Comparison of ENCODE assay signal across 8 mouse cellular contexts in the genomic region with DNA sequence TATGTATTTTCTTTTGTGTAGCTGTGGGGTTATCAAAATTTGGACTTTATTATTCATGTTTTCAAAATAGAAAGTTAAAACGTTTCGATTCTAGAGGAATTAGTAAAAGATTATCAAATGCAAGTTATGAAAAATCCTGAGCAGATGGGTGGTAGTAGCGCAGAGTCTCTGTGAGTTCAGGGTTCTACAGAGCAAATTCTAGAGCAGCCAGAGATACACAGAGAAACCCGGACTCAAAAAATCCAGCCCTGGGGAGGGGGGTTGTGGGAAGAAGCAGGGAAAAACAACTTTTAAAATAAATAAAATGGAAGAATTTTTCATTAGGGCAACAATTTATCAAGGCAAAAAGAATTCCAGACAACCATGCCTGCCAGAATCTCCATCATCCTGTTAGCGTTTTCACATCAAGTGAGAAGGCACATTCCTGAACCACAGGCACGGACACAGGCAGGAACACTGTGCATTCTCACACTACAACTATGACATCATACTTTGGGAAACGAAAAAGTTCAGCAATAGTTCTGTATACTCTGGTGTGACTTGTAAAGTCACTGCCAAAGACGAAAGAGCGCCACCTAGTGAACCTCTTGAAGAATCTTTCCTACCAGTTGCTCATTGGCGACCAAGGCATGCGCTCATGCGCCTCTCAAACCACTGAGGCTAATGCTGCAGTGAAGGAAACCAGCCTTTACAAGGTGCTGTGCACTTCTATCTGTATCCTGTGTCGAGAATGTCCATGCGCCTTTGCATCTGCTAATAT. TPM values are rescaled to one million over a fixed set of nuclear protein-coding genes. Genes with fewer than 3 reads are reported as not detected.
DNase-seq lines count a peak whose midpoint lies in the region; ATAC-seq and TF ChIP-seq lines count a peak whose summit lies in the region.

No protein-coding gene starts in this region.

- intact Hi-C loops in gastrocnemius, postnatal 14 days (cut with DNase I; ENCODE audit: low total_unique reads), result no loop called here

- no peak overlapping the region; the same call in 1 of the 2 replicates for H3K4me2 ChIP-seq in intestine, embryonic 14.5 days (ENCODE audit: low read length)
- no peak overlapping the region for H3K4me2 ChIP-seq in midbrain, embryonic 13.5 days (replicated peaks)

- H3K36me3 ChIP-seq in testis, adult 2 months (ENCODE audit: control insufficient read depth, insufficient read depth, low read length), result no peaks in the 10 kb centered on the region
- no peaks in the 10 kb centered on the region for H3K36me3 ChIP-seq in intestine, embryonic 14.5 days (ENCODE audit: control insufficient read depth, insufficient read depth, low read length)
- H3K36me3 ChIP-seq in limb, embryonic 10.5 days, result no peaks in the 10 kb centered on the region
- H3K36me3 ChIP-seq in midbrain, embryonic 13.5 days, result no peaks in the 10 kb centered on the region

- H3K4me1 ChIP-seq in testis, adult 2 months (ENCODE audit: control insufficient read depth, insufficient read depth, low read length), result no peaks in the 10 kb centered on the region
- peaks cover 3% of the 10 kb centered on the region; the same call in 1 of the 2 replicates for H3K4me1 ChIP-seq in intestine, embryonic 14.5 days (replicated peaks; ENCODE audit: control insufficient read depth, insufficient read depth, low read length)
- no peaks in the 10 kb centered on the region for H3K4me1 ChIP-seq in limb, embryonic 10.5 days
- no peaks in the 10 kb centered on the region for H3K4me1 ChIP-seq in midbrain, embryonic 13.5 days (replicated peaks)

- 23% methylated on average over 14 of the region's 14 CpGs for WGBS in intestine, embryonic 14.5 days
- WGBS in limb, embryonic 10.5 days, result 34% methylated on average over 14 of the region's 14 CpGs
- WGBS in midbrain, embryonic 13.5 days, result 31% methylated on average over 14 of the region's 14 CpGs

- H3K4me3 ChIP-seq in testis, adult 2 months (ENCODE audit: control insufficient read depth, low read depth, low read length), result no peak overlapping the region
- H3K4me3 ChIP-seq in intestine, embryonic 14.5 days (ENCODE audit: low read depth, low read length), result no peak overlapping the region
- H3K4me3 ChIP-seq in limb, embryonic 10.5 days, result no peak overlapping the region
- no peak overlapping the region for H3K4me3 ChIP-seq in midbrain, embryonic 13.5 days (replicated peaks)

- H3K9ac ChIP-seq in intestine, embryonic 14.5 days (ENCODE audit: low read length), result no peak overlapping the region
- no peak overlapping the region for H3K9ac ChIP-seq in midbrain, embryonic 13.5 days (replicated peaks)

- peak; percentile 45; the same call in 1 of the 2 replicates for TF ChIP-seq CTCF in testis, adult 2 months (IDR thresholded peaks at IDR 0.05; ENCODE audit: control insufficient read depth, insufficient read depth, insufficient replicate concordance, low read depth, low read length)

- no peak overlapping the region for H3K27ac ChIP-seq in testis, adult 2 months (ENCODE audit: control insufficient read depth, insufficient read depth, low read depth, low read length)
- H3K27ac ChIP-seq in intestine, embryonic 14.5 days (ENCODE audit: low read depth), result no peak overlapping the region
- no peak overlapping the region for H3K27ac ChIP-seq in limb, embryonic 10.5 days
- H3K27ac ChIP-seq in midbrain, embryonic 13.5 days, result no peak overlapping the region

- TF ChIP-seq POLR2A in testis, adult 2 months (IDR thresholded peaks at IDR 0.05; ENCODE audit: control insufficient read depth, low read depth, low read length), result no peak

- ATAC-seq in common myeloid progenitor, adult 5-6 weeks (replicated peaks; ENCODE audit: low read depth, poor library complexity, severe bottlenecking), result peak; percentile 54; the same call in 1 of the 2 replicates
- peak; percentile 93 for ATAC-seq in intestine, embryonic 14.5 days (replicated peaks; ENCODE audit: low FRiP score, low TSS enrichment, low read depth)
- ATAC-seq in midbrain, embryonic 13.5 days, result peak; percentile 94

- no peak for DNase-seq in testis, postnatal 14 days (ENCODE audit: low spot score)
- peak; percentile 4 for DNase-seq in gastrocnemius, postnatal 14 days
- peak; percentile 59 for DNase-seq in intestine, embryonic 14.5 days (ENCODE audit: low spot score)
- DNase-seq in limb, embryonic 10.5 days (ENCODE audit: low spot score), result peak; percentile 54
- no peak for DNase-seq in T-cell, adult 2 months (ENCODE audit: low spot score)

- H3K9me3 ChIP-seq in intestine, embryonic 14.5 days (ENCODE audit: control insufficient read depth, low read length), result no peaks in the 10 kb centered on the region
- H3K9me3 ChIP-seq in limb, embryonic 10.5 days (replicated peaks), result no peaks in the 10 kb centered on the region
- H3K9me3 ChIP-seq in midbrain, embryonic 13.5 days, result no peaks in the 10 kb centered on the region

- H3K27me3 ChIP-seq in testis, adult 2 months (ENCODE audit: control insufficient read depth, insufficient read depth, low read length), result no peaks in the 10 kb centered on the region
- no peaks in the 10 kb centered on the region for H3K27me3 ChIP-seq in intestine, embryonic 14.5 days (replicated peaks; ENCODE audit: control insufficient read depth, insufficient read depth, low read length)
- no peaks in the 10 kb centered on the region for H3K27me3 ChIP-seq in limb, embryonic 10.5 days (ENCODE audit: low read depth, poor library complexity, severe bottlenecking)
- no peaks in the 10 kb centered on the region for H3K27me3 ChIP-seq in midbrain, embryonic 13.5 days

RNA-seq across cellular contexts. Expression of a gene that starts 40.3 kb away (rescaled TPM):
- polyA plus RNA-seq in testis, adult 2 months (2012; rRNA removed), result 343 and 344 TPM in 2 replicates
- not detected in 2 replicates for total RNA-seq in common myeloid progenitor, adult 5-6 weeks (2017)
- 1 to 10 TPM; 1.2 to 1.7 TPM for total RNA-seq in gastrocnemius, postnatal 14 days (2021)
- polyA plus RNA-seq in intestine, embryonic 14.5 days (2014; fragmentation: Nextera tagmentation; extraction: Ambion mirVana), result 0.09 TPM in 1 of 2 replicates, not detected in the other
- not detected in 2 replicates for polyA plus RNA-seq in limb, embryonic 10.5 days (2016; fragmentation: Nextera tagmentation; extraction: Ambion mirVana)
- polyA plus RNA-seq in midbrain, embryonic 13.5 days (2015; fragmentation: Nextera tagmentation; extraction: Ambion mirVana), result 0.08 and 0.18 TPM in 2 replicates

Comparison
In these comparisons a context has a peak if more than half of its experiments do, and no peak if none do; other contexts are left out.
1. DNase-seq: peak in gastrocnemius, postnatal 14 days (single experiment), intestine, embryonic 14.5 days (single experiment) and limb, embryonic 10.5 days (single experiment); none in testis, postnatal 14 days (single experiment) and T-cell, adult 2 months (single experiment).
2. RNA of a gene that starts 40.3 kb away (polyA plus RNA-seq): 343 to 344 TPM in testis, adult 2 months; 0.08 to 0.18 TPM in midbrain, embryonic 13.5 days, 0.09 TPM in intestine, embryonic 14.5 days and not detected in limb, embryonic 10.5 days; every median in the first group is over 100 times any median in the second.
3. Peak in every context shown above with its lines, with median percentiles within 50 percentile points of each other: ATAC-seq.